Mouse (Mus musculus) skeletal muscle tissue, adult 2 months (tissue): ENCODE data around the gene Tek.

Source experiments
- DNase-seq: peaks from one replicate; pipeline ENCODE4 v3.0.0-alpha.2; 2012; ENCODE audit warnings: low read depth, low spot score

Tek gene

DNA sequence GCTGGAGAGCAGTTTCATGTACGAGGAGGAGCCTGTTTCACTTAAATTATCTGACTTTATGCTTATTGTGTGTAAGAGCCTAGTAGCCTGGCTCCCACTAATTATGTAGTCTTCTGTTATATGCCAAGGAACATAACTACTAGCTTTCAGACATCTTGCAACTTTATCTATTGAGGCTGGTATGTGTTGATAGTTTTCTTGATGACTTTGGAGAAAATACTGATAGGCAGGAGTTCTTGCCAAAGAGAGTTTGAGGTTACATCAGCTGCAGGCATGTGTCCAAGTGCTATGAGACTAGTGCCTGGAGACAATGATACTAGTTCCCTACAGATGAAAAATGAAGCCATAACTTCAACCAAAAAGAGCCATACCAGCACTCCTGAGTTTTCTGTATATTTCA, 64.1 kb downstream of the Tek start:
- peak; percentile 59 for DNase-seq

DNA sequence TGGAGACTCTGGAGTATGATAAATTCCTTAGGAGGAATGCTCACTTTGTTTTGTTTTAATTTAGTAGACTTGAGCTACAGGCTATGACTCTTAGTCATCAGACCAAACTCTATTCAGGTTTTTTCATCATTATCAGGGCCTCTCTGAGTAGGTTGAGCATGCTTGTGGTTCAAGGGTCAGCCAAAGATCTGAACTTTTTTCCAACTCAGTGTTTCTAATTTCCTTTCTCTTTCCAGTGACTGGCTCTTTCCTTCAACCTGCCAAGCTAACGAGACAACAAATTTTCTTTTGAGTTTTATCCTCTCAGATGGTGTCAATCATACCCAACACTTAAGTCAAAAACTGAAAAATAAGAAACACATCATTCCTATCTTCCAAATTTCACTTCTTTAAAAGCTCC, 71.5 kb downstream of the Tek start:
- no peak for DNase-seq

DNA sequence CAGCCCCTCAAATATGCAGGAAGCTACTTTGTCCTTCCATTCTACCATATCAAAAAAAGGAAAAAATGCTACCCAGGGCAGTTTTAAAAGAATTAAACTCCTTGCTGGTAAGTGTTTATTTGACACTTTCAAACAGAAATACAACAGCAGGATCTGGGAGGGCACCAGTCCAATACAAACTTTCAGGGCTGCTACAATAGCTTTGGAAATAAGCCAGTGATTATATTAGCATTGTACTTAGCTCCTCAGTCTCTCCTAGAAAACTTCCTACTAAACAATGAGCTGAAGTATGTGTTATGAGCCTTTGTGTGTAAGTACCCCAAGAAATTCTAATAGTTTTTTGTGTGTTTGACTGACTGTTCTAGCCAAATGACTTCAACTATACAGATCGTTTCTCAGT, 87.8 kb downstream of the Tek start:
- DNase-seq, result no peak

DNA sequence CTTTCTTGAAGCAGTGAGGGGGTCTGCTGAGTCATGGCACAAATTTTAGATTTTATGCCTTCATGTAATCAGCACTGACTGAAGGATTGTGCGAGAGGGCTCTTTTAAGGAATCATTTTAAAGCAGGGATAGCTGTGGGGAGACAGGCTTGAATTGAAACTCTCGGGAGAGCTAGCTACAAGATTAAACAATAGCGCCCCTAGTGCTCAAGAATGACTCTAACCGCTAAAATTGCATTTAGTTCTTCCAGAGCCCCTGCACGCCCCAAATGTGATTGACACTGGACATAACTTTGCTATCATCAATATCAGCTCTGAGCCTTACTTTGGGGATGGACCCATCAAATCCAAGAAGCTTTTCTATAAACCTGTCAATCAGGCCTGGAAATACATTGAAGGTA, 88.3 kb downstream of the Tek start:
- no peak for DNase-seq

DNA sequence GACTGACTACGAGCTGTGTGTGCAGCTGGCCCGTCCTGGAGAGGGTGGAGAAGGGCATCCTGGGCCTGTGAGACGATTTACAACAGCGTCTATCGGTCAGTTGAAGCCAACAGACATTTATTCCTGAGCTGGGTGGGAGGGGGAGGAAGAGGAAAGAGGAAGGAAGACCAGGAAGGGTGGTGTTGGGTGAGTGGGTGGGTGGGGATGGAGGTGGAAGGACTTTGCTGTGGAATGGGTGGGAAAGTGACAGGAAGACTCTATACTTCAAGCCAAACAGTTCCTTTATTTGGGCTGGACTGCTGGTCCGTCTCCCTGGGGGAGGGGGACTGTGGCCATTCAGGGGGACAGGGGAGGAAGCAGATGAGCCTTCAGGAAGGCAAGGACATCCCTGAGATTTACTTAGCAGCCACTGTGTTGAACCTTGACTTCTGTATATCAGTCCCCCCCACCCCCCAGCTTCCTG, 90.9 kb downstream of the Tek start:
- DNase-seq, result peak; percentile 18

DNA sequence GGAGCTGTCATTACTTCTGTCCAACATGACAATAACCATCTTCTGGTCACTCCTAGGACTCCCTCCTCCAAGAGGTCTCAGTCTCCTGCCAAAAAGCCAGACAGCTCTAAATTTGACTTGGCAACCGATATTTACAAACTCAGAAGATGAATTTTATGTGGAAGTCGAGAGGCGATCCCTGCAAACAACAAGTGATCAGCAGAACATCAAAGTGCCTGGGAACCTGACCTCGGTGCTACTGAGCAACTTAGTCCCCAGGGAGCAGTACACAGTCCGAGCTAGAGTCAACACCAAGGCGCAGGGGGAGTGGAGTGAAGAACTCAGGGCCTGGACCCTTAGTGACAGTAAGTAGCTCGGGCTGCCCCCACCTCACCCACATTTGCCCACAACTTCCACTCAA, 98.0 kb downstream of the Tek start:
- DNase-seq, result no peak

DNA sequence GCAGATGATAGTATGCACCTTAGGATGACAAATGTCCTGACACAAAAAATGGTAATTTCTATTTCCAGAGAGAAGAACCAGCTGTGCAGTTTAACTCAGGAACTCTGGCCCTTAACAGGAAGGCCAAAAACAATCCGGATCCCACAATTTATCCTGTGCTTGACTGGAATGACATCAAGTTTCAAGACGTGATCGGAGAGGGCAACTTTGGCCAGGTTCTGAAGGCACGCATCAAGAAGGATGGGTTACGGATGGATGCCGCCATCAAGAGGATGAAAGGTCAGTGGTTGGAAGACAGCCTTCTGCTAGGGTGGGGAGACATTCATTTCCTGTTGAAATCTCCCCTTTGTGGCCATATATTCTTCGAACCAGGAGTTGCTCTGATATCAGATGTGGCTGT, 114.2 kb downstream of the Tek start:
- DNase-seq, result no peak

DNA sequence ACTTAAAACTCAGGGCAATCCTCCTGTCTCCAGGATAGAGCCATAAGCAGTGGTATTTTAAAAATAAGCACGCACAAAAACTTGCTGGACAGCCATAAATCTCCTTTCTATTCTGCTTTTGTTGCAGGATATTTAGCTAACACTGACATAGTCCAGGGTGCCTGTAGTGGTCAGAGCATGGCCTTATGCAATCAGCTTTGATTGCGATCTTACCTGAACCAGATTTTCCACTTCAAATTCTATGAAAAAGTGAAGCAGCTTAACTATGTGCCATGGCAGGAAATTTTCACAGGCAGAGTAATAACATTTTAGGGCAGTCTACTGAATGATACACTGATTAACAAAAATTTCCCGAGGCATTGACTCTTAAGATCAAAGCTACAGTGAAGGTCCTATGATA, 115.2 kb downstream of the Tek start:
- no peak for DNase-seq

DNA sequence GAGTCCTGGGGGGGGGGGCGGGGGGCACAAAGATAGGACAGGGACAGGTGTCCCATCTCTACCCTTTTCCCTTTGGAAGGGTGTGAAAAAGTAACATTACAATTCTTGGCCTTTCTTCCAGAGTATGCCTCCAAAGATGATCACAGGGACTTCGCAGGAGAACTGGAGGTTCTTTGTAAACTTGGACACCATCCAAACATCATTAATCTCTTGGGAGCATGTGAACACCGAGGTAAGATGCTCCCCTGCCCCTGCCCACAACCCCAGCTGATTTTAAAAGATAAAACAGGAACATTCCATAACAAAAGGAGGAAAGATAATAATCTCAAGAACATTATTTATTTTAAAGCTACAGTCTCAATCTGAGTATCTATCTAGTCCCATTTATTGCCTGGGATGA, 116.1 kb downstream of the Tek start:
- no peak for DNase-seq

DNA sequence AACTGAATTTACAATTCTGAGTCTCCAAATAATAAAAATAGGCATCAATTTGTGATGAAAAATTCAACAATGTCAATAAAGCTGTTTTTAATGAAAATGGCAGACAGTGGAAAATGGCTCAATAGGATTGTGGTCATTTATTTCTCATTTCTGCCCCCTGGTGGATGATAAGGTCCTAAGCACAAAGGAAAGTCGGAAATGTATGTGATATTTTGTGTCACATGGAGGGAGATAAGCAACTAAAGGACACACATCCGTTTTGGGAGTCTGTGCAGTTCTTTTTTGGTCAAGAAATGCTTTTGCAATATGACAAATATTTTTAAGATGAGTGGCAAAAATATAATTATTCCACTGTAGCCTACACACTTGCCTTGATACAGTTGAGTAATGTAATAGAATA, 161.7 kb downstream of the Tek start:
- DNase-seq, result no peak

DNA sequence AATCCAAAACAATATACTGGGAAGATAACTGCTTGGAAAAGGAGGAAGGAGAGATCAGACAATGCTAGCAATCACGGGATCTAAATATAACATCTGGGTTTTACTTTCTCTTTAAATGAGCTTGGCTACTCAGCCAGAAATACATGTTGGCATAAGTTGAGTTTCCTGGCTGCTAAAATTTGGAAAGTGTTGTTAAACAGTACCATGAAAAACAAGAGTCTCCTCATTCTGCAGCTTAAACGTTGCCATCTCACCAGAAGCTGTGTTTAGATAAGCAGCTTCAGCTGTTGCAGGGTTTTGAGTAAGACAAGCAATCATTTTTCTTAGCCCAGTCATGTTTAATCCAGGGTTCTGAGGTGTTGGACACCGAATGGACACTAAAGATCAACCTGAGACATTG, 162.7 kb downstream of the Tek start:
- DNase-seq, result no peak
